Mouse (Mus musculus) lung, adult 2 months (tissue): ENCODE data around the gene Krt4. TPM values are rescaled to one million over a fixed set of nuclear protein-coding genes. Genes with fewer than 3 reads are reported as not detected.

ENCODE experiments used
- DNase-seq: peaks from one replicate; pipeline ENCODE4 v3.0.0; 2022
- H3K4me1 ChIP-seq: fragments of 200-500 bp; 2 replicates; pipeline ENCODE4 v1.6.1; 2011; ENCODE audit warnings: low read length; ENCODE audit not compliant: control insufficient read depth, insufficient read depth
- H3K4me3 ChIP-seq: fragments of 200-500 bp; replicated peaks from 2 replicates; pipeline ENCODE3; 2011; ENCODE audit warnings: low read depth, mild to moderate bottlenecking, control low read depth, low read length; ENCODE audit errors: extremely low read depth
- CTCF ChIP-seq: fragments of 200-500 bp; IDR thresholded peaks from 2 replicates; pipeline ENCODE4 v1.5.1; 2011; ENCODE audit warnings: mild to moderate bottlenecking, low read length, control low read depth; ENCODE audit not compliant: insufficient read depth
- POLR2A ChIP-seq: fragments of 200-500 bp; IDR thresholded peaks from 2 replicates; pipeline ENCODE4 v1.6.1; 2011; ENCODE audit warnings: low read depth, mild to moderate bottlenecking, control low read depth, low read length, borderline replicate concordance; ENCODE audit errors: extremely low read depth
- WGBS: fragments of 180-500 bp; shearing (Covaris S2); methylation state at CpG from one replicate; pipeline ENCODE4 v1.1.7; 2018; 5-methylcytosine and 5-hydroxymethylcytosine counted together
- polyA plus RNA-seq: library from polyadenylated mRNA; depleted of rRNA; stranded (reverse); fragments of >200 nt; gene quantifications from 2 replicates; pipeline ENCODE4 v1.2.3, GENCODE M21; 2012

The Krt4 gene
- polyA plus RNA-seq, 1 experiment: 1,733 TPM

DNA sequence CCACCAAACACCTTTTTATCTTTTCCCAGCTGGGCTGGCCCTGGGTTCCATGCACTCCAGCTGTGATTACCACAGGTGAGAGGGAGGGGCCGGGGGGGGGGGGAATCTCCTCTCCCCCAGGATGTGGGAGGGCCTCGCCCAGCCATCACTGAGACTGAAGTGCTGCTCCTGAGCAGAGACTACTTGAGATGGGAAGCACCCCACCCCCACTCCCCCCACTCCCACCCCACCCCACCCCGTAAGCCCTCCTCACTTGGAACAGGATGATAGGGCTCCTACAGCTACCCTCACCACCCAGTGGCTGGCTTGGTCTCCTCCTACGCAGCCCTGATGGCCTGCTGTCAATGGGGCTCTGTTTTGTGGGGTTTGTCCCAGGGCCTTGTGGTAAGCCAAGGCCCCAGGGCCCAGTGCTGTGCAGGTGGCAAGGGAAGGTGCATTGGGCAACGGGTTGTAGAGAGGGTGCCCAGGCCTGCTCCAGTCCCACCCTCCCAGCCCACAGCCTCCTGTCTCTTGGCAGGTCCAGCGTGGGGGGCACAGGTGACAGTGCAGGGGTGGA, 15.8 kb upstream of the Krt4 start, which contains the start of gene Krt79:
Krt79 (minus strand) TSS at position 51 of the 556 bp plus-strand sequence.
- no peak for TF ChIP-seq POLR2A
- no peak for TF ChIP-seq CTCF
- no peak for DNase-seq
- H3K4me3 ChIP-seq: no peak within 1 kb of the TSS
- WGBS: 82% methylated on average over 5 of the region's 6 CpGs
- no peaks in the 10 kb centered on the region for H3K4me1 ChIP-seq

DNA sequence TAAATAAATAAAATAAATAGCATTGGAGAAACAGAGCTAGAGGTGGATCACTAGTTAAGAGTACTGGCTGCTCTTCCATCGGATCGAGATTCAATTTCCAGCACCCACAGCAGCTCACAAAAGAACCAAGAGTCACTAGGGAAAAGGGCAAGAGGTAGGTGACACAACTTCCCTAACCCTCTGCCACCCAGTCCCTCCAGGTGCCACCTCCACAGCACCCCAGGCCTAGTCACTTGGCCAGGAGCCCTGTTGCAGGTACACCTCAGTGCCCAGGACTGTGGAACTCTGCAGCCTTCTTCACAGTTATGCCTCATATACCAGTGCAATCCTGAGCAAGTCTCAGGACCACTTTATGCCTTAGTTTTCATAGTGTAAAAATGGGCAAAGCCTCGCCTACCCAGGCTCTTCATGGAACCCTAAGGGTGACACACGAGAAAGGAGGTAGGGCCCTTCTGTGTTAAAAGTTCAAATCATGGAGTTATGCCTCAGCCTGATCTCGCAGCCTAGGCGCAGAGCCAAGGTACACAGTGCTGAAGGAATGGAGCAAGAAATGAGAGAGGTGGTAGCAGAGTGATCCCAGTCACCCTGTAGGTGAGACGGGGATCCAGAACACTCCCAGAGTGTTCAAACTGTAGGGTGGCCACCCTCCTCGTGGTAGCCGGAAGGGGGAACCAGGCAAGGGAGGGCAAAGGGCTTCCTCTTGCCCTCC, 14.2 kb upstream of the Krt4 start:
- DNase-seq: peak; percentile 29
- Histone ChIP-seq H3K4me3 (no peak overlapping the region), H3K4me1 (no peaks in the 10 kb centered on the region)
- WGBS: 67% methylated on average over 9 of the region's 9 CpGs
- no peak for TF ChIP-seq POLR2A

DNA sequence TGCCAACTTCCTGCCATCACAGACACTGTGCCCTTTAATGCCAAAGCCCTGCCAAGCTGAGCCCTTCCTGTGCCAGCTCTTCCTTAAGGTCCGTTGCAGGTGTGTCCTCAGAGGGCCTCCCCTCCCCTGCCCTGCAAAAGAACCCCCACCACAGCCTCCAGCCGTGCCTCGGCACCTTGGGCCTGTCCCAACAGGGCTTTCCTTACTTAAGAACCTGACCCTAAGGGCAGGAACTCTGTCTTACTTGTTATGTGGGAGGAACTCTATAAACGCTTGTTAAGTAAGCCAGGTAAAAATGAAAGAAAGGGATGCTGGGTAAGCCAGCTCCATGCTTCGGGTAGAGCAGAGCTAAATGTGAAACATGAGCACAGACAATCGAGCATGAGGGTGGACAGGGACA, 8.5 kb upstream of the Krt4 start:
- TF ChIP-seq POLR2A: no peak
- TF ChIP-seq CTCF: no peak
- no peak for DNase-seq
- no peak overlapping the region for H3K4me3 ChIP-seq
- 59% methylated on average over 6 of the region's 6 CpGs for WGBS
- H3K4me1 ChIP-seq: no peaks in the 10 kb centered on the region

DNA sequence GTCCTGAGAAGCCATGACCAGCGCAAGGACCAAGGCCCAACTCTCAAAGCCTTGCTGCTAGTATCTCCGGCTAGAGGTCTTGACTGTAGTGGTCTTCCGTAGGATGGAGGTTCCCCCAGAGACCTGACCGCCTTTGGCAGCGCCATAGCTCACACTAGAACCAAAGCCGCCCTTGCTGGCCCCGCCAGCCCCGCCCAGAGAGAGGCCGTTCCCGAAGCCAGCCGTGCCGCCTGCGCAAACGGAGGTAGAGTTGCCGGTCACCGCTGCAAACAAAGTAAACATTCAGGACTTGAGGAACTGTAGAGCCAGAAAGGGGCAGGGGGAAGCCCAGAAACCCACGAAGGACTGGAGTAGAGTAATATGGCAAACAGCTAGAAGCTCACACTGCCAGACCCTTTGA, 5.1 kb upstream of the Krt4 start:
- Histone ChIP-seq H3K4me3 (peak overlapping the region; percentile 44), H3K4me1 (no peaks in the 10 kb centered on the region; the same call in 1 of the 2 replicates)
- WGBS: 5% methylated on average over 17 of the region's 17 CpGs
- DNase-seq: peak; percentile 56
- TF ChIP-seq CTCF (no peak), POLR2A (no peak)

DNA sequence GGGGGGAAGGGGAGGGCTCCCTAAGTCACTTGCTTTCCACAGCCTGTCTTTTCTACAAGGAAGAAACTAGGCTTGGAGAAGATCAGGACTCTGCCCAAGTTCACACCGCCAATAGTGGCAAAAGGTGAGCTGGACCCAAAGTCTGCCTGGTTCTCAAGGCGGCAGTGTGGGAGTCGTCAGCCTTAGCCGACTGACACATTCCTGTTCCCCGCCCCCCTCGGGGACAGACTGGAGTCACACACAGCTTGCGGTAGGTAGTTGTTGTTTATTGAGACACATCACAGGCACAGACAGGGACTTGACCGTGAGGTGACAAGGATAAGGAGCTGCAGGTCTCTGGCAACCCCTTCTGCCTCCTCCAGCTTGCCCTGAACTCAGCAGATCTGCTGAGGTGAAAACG, 4.6 kb upstream of the Krt4 start:
- 15% methylated on average over 9 of the region's 9 CpGs for WGBS
- no peak for DNase-seq

DNA sequence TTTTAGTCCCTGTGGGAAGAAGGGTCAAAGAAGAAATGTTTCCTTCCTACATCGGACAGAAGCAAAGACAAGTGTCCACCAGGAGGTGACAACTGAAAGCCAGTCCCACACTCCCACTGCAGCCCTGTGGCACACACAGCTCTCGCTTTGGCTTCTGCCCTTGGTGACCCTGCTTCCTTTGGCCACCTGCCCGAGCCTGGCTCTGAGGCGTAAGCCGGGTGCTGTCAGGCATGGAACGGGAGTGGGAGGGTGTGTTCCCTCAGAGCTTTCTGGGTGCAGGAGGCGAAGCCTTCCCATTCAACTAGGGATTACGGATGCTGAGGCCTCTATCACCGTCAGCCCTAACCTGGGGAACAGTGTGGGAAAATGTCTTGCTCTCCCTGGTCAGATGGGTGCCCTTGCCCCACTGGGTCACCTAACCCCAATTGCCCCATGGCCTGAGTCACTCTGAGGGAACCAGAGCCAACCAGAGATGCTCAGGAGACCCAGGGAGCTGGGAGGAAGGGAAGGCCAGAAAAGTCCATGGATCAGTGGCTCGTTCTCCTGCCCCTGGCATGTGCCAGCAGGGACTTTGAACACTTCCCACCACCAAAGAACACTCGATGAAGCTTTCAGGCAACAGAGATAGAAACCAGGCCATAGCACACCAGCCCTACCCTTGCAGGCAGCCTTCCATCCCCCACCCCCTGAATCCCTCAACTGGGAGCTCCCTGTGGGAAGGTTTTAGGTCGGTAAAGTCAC, 3.0 kb upstream of the Krt4 start:
- WGBS: 52% methylated on average over 12 of the region's 12 CpGs
- Histone ChIP-seq H3K4me1 (no peaks in the 10 kb centered on the region; the same call in 1 of the 2 replicates), H3K4me3 (no peak overlapping the region)
- TF ChIP-seq POLR2A (no peak), CTCF (no peak)
- DNase-seq: no peak

More for the DNA sequence above, 4.6 kb upstream of the Krt4 start:
- H3K4me1 ChIP-seq: no peaks in the 10 kb centered on the region; the same call in 1 of the 2 replicates
- no peak overlapping the region for H3K4me3 ChIP-seq
- no peak for TF ChIP-seq CTCF
- no peak for TF ChIP-seq POLR2A

DNA sequence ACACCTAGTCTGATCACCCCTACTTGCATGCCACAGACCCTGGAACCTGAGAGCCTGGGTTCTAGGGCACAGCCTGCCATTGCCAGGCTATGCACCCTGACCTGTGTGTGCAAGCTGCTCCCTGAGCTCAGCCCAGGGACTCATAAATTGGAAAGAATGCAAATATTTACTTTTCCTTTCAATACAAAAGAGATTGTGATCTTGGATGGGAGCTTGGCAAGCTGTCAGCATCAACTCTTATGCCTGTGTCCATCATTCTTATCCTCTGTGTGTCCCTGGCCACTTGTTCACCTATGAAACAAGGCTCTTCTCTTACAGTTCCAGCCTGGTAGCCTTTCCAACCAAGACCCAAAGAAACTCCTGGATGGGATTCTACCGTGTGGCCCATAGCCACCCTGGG, 506 bp upstream of the Krt4 start:
- Histone ChIP-seq H3K4me3 (no peak overlapping the region), H3K4me1 (no peaks in the 10 kb centered on the region; the same call in 1 of the 2 replicates)
- WGBS: 76% methylated on average over 1 of the region's 1 CpGs
- TF ChIP-seq CTCF (no peak), POLR2A (no peak)
- no peak for DNase-seq

DNA sequence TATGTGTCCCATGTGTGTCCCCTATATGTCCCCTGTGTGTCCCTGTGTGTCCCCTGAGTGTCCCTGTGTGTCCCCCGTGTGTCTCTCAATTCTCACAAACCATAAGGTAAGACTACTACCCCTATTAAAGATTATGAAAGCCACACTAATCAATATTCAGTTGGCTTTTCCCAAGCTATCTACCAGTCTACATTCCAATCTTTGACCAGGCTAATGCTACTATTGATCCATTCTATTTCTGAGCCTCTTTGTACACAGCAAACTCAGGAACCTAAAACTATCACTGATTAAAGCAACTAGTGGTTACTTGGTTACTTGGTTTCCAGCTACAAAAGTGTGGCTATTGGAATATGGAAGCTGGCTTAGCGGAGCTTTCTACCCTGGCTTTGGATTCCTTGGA, 2.2 kb downstream of the Krt4 start:
- TF ChIP-seq CTCF: no peak
- TF ChIP-seq POLR2A: no peak
- H3K4me3 ChIP-seq: no peak overlapping the region
- DNase-seq: no peak
- H3K4me1 ChIP-seq: no peaks in the 10 kb centered on the region; the same call in 1 of the 2 replicates
- WGBS: 80% methylated on average over 2 of the region's 2 CpGs

DNA sequence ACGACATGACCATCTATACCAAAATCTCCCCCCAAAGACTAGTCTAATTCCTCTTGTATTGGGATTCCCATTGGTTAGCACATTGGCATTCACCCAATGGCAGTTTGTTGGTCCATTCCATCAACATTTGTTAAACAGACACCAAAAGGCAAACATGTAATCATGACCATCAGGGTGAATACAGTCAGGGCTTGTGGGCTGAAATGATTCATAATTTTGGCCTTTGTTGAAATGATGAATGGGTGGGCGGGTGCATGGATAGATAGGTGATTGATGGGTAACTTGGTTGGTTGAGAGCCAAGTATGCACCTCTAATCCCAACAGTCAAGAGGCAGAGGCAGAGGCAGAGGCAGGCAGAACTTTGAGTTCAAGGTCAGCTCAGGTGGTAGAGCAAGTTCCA, 8.5 kb downstream of the Krt4 start:
- 75% methylated on average over 2 of the region's 2 CpGs for WGBS
- H3K4me3 ChIP-seq: no peak overlapping the region
- TF ChIP-seq CTCF (no peak), POLR2A (no peak)
- H3K4me1 ChIP-seq: no peaks in the 10 kb centered on the region
- no peak for DNase-seq
